Mouse (Mus musculus): ENCODE results near the gene Fbxo24. TPM values are rescaled to one million over a fixed set of nuclear protein-coding genes. Genes with fewer than 3 reads are reported as not detected.

Gene Fbxo24
- polyA plus RNA-seq, 1 experiment: 0.29 TPM

DNA sequence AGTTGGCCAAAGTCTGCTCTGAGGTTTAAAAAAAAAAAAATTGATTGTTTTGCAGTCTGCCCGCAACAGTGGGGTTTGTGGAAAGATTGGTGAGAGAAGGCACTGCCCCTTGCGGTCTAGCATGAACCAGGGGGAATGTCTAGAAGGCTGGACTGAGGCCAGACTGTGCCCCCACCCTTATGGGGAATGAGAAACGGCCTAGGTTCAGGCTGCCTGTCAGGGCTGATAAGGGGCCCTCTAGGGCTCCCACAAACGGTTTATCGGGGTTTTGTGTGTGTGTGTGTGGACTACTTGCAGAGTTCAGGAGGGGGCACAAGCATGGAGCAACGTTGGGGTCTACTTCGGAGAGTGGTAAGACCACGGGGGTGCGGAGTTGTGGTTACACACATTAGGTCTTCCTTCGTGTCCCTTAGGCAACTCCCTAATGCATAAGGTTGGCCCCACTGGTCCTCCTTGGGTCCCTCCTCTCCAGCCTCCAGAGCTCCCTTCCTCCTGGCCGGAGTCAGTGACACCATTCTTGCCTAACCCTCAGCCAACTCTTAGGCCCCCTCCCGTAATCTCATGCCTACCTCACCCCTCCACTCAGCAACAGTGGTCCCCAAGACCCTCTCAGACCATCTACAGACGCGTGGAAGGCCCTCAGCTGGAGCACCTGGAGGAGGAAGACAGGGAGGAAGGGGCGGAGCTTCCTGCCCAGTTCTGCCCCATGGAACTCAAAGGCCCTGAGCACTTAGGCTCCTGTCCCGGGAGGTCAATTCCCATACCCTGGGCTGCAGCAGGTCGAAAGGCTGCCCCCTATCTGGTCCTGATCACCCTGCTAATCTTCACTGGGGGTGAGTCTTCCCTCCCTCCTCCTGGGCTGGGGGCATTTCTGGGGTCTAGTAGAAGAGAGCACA, 57.9 kb downstream of the Fbxo24 start:
- Histone ChIP-seq H3K4me3 (ENCODE audit: insufficient read depth, poor library complexity, severe bottlenecking) (no peak overlapping the region), H3ac (ENCODE audit: control insufficient read depth, insufficient read length, low read depth) (no peak overlapping the region), H3K36me3 (ENCODE audit: control insufficient read depth, insufficient read depth) (no peaks in the 10 kb centered on the region), H3K79me2 (ENCODE audit: control insufficient read depth, insufficient read depth) (no peaks in the 10 kb centered on the region), H3K27me3 (ENCODE audit: control insufficient read depth, insufficient read depth, insufficient read length) (peaks cover 24% of the 10 kb centered on the region), H3K79me3 (ENCODE audit: low read depth) (no peaks in the 10 kb centered on the region)
- no peak for TF ChIP-seq CEBPB (IDR thresholded peaks at IDR 0.05; ENCODE audit: low read depth)
- TF ChIP-seq MAX (IDR thresholded peaks at IDR 0.05): no peak
- no peak for TF ChIP-seq MYOD1 (IDR thresholded peaks at IDR 0.05; ENCODE audit: control insufficient read depth, insufficient read length, low read depth)
- TF ChIP-seq MYOG (IDR thresholded peaks at IDR 0.05; ENCODE audit: control insufficient read depth, extremely low read depth, insufficient read length): no peak
- no peak for TF ChIP-seq CTCF (IDR thresholded peaks at IDR 0.05; ENCODE audit: control insufficient read depth, insufficient read depth, insufficient read length)
- no peak for TF ChIP-seq USF1 (IDR thresholded peaks at IDR 0.05; ENCODE audit: low read depth)
- TF ChIP-seq FOSL1 (IDR thresholded peaks at IDR 0.05; ENCODE audit: insufficient read depth, low read length, poor library complexity, severe bottlenecking): no peak

- Histone ChIP-seq H3K79me3 (ENCODE audit: low read depth) (no peaks in the 10 kb centered on the region), H3K36me3 (ENCODE audit: control insufficient read depth, insufficient read depth) (no peaks in the 10 kb centered on the region), H3K4me3 (ENCODE audit: insufficient read depth, poor library complexity, severe bottlenecking) (no peak overlapping the region), H3ac (ENCODE audit: control insufficient read depth, insufficient read length, low read depth) (no peak overlapping the region), H3K79me2 (ENCODE audit: control insufficient read depth, insufficient read depth) (no peaks in the 10 kb centered on the region), H3K27me3 (ENCODE audit: control insufficient read depth, insufficient read depth, insufficient read length) (peaks cover 29% of the 10 kb centered on the region)
- TF ChIP-seq MYOG (IDR thresholded peaks at IDR 0.05; ENCODE audit: control insufficient read depth, extremely low read depth, insufficient read length) (no peak), MYOD1 (IDR thresholded peaks at IDR 0.05; ENCODE audit: control insufficient read depth, insufficient read length, low read depth) (no peak)
These were observed 58.6 kb downstream of the Fbxo24 start for GRCm38 (mm10) chr5:137570181-137570580.

GRCm38 (mm10) chr5:137569665-137570064, 59.1 kb downstream of the Fbxo24 start, which contains the start of gene Tfr2:
Gene Tfr2, plus strand, starts transcription at chr5:137569840.
- Histone ChIP-seq H3K4me3 (ENCODE audit: insufficient read depth, poor library complexity, severe bottlenecking) (no peak within 1 kb of the TSS), H3K79me2 (ENCODE audit: control insufficient read depth, insufficient read depth) (no peaks in the 10 kb centered on the region), H3K79me3 (ENCODE audit: low read depth) (no peaks in the 10 kb centered on the region), H3K27me3 (ENCODE audit: control insufficient read depth, insufficient read depth, insufficient read length) (peaks cover 27% of the 10 kb centered on the region), H3K36me3 (ENCODE audit: control insufficient read depth, insufficient read depth) (no peaks in the 10 kb centered on the region), H3ac (ENCODE audit: control insufficient read depth, insufficient read length, low read depth) (no peak within 1 kb of the TSS)
- TF ChIP-seq CEBPB (IDR thresholded peaks at IDR 0.05; ENCODE audit: low read depth) (no peak), MYOG (IDR thresholded peaks at IDR 0.05; ENCODE audit: control insufficient read depth, extremely low read depth, insufficient read length) (no peak), USF1 (IDR thresholded peaks at IDR 0.05; ENCODE audit: low read depth) (no peak), CTCF (IDR thresholded peaks at IDR 0.05; ENCODE audit: control insufficient read depth, insufficient read depth, insufficient read length) (no peak), FOSL1 (IDR thresholded peaks at IDR 0.05; ENCODE audit: insufficient read depth, low read length, poor library complexity, severe bottlenecking) (no peak), MAX (IDR thresholded peaks at IDR 0.05) (no peak), MYOD1 (IDR thresholded peaks at IDR 0.05; ENCODE audit: control insufficient read depth, insufficient read length, low read depth) (no peak)

GRCm38 (mm10) chr5:137569031-137569430, 59.8 kb downstream of the Fbxo24 start:
- H3K4me3 ChIP-seq (ENCODE audit: insufficient read depth, poor library complexity, severe bottlenecking): no peak overlapping the region
- H3ac ChIP-seq (ENCODE audit: control insufficient read depth, insufficient read length, low read depth): no peak overlapping the region
- H3K79me3 ChIP-seq (ENCODE audit: low read depth): no peaks in the 10 kb centered on the region
- H3K79me2 ChIP-seq (ENCODE audit: control insufficient read depth, insufficient read depth): no peaks in the 10 kb centered on the region
- H3K27me3 ChIP-seq (ENCODE audit: control insufficient read depth, insufficient read depth, insufficient read length): peaks cover 21% of the 10 kb centered on the region
- no peaks in the 10 kb centered on the region for H3K36me3 ChIP-seq (ENCODE audit: control insufficient read depth, insufficient read depth)
- TF ChIP-seq CTCF (IDR thresholded peaks at IDR 0.05; ENCODE audit: control insufficient read depth, insufficient read depth, insufficient read length) (no peak), USF1 (IDR thresholded peaks at IDR 0.05; ENCODE audit: low read depth) (no peak), FOSL1 (IDR thresholded peaks at IDR 0.05; ENCODE audit: insufficient read depth, low read length, poor library complexity, severe bottlenecking) (no peak), MYOG (IDR thresholded peaks at IDR 0.05; ENCODE audit: control insufficient read depth, extremely low read depth, insufficient read length) (no peak), MYOD1 (IDR thresholded peaks at IDR 0.05; ENCODE audit: control insufficient read depth, insufficient read length, low read depth) (no peak), CEBPB (IDR thresholded peaks at IDR 0.05; ENCODE audit: low read depth) (no peak), MAX (IDR thresholded peaks at IDR 0.05) (no peak)

- Histone ChIP-seq H3K79me3 (ENCODE audit: low read depth) (no peaks in the 10 kb centered on the region), H3K4me3 (ENCODE audit: insufficient read depth, poor library complexity, severe bottlenecking) (no peak overlapping the region), H3K36me3 (ENCODE audit: control insufficient read depth, insufficient read depth) (no peaks in the 10 kb centered on the region), H3ac (ENCODE audit: control insufficient read depth, insufficient read length, low read depth) (no peak overlapping the region), H3K79me2 (ENCODE audit: control insufficient read depth, insufficient read depth) (no peaks in the 10 kb centered on the region), H3K27me3 (ENCODE audit: control insufficient read depth, insufficient read depth, insufficient read length) (peaks cover 21% of the 10 kb centered on the region)
- TF ChIP-seq MAX (IDR thresholded peaks at IDR 0.05) (no peak), MYOG (IDR thresholded peaks at IDR 0.05; ENCODE audit: control insufficient read depth, extremely low read depth, insufficient read length) (no peak), CTCF (IDR thresholded peaks at IDR 0.05; ENCODE audit: control insufficient read depth, insufficient read depth, insufficient read length) (no peak), FOSL1 (IDR thresholded peaks at IDR 0.05; ENCODE audit: insufficient read depth, low read length, poor library complexity, severe bottlenecking) (no peak), CEBPB (IDR thresholded peaks at IDR 0.05; ENCODE audit: low read depth) (no peak), USF1 (IDR thresholded peaks at IDR 0.05; ENCODE audit: low read depth) (no peak), MYOD1 (IDR thresholded peaks at IDR 0.05; ENCODE audit: control insufficient read depth, insufficient read length, low read depth) (no peak)
These were observed 60.5 kb downstream of the Fbxo24 start for GRCm38 (mm10) chr5:137568223-137568798.

Measured in C2C12 (cell line).